Mouse (Mus musculus) heart, postnatal 0 days (tissue): ENCODE data around the gene Ccl17.

Source experiments
- CTCF ChIP-seq: IDR thresholded peaks from 2 replicates; pipeline ENCODE4 v1.5.1; 2016; ENCODE audit warnings: antibody characterized with exemption, control low read depth, low read depth
- EP300 ChIP-seq: IDR thresholded peaks from 2 replicates; pipeline ENCODE4 v1.6.1; 2016; ENCODE audit warnings: antibody characterized with exemption, low read depth

DNA sequence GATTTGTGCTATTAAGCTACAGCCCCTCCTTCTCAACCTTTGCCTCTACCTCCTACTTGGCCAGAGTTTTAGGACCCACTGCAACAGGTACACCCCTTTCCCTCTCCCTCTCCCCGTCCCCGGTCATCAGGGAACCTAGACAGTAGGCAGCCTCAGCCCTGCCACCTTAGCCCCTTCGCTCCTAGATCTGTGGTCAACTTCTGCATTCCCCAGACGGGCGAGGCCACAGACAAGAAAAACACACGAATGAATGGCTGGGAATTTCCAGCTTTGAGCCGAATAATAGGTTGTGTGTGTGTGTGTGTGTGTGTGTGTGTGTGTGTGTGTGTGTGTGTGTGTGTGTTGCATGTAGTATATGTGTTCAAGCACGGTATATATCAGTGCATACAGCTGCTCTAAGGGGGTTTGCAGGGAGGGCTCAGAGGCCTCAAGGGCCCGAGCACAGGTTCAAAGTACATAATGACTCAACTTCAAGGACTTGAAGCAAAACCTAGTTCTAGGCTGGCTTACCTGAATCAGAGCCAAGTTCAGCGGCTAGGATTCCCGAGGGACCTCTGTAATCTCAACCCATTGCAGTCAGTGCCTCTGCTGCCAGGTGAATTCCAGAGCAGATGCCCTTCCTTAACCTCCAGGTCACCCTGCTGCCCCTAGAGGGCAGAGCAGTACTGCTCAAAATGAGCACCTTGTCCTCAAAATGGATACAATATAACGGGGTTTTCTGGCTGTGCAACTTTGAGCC, 24.8 kb upstream of the Ccl17 start:
- TF ChIP-seq CTCF (peak; percentile 49), EP300 (no peak)
